Mouse (Mus musculus): ENCODE data around the gene Kmt2a.
"Not testable (repeated sequence)": the region's sequence is repeated elsewhere in the genome, so short reads cannot be mapped to it uniquely, and the experiment has no call there.

Kmt2a gene

DNA sequence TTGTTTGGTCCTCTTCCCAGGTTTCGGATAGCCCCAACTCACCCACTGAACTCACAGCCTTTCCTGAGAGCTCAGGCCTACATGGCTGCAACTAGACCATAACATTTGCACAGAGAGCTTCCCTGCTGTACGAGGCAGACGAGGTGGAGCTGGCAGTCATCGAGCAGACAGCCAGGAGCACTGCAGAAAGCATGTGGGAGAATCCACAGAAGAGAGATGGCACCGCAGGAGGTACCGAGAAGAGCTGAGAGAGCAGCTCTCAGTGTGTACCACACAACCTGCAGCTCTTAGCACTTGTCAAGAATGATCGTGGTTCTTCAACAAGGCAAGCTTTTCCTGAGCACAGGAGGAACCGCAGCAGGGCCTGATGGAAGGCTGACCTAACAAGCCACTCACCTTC is 66.9 kb downstream of the Kmt2a start:
- DNase-seq: no peak

DNA sequence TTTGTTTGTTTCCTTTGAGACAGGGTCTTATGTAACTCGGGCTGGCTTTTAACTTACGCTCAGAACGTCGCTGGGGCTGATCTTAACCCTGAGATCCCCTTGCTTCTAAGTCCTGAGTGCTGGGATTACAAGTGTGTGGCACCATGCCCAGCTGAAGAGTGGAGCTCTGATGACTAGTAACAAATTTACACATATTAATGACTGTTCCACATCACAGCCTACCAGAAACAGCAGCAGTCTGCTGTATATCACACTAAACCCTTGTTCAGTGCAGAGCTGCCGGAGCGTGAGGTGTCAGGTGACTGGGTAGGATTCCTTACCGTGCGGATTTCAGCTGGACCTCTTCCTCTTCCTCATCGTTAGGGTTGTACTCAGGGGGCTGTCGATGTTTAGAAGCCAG is 70.8 kb downstream of the Kmt2a start:
- DNase-seq: no peak

- DNase-seq: no peak
Measured at GRCm38 (mm10) chr9:44807778-44808177, 73.3 kb downstream of the Kmt2a start.

- no peak for DNase-seq
Measured at GRCm38 (mm10) chr9:44807141-44807540, 74.0 kb downstream of the Kmt2a start.

DNA sequence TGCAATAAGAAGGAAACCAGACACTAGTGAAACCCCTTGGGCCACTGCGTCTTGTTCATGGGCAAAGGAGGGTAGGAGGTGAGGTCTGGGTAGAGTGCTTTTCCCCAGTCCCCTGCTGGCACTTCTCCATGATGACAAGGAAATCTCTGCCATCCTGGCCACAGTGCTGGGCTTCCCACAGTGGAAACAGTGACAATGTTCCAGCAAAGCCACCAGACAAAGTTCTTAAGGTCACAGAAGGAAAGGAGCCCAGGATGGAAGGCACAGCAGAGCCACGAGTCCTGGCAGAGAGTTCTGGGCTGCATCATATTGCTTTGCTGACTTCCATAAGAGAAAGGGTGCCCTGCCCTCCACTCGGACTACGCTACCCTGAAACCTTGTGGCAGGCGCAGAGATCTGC is 75.6 kb downstream of the Kmt2a start:
- no peak for DNase-seq

DNA sequence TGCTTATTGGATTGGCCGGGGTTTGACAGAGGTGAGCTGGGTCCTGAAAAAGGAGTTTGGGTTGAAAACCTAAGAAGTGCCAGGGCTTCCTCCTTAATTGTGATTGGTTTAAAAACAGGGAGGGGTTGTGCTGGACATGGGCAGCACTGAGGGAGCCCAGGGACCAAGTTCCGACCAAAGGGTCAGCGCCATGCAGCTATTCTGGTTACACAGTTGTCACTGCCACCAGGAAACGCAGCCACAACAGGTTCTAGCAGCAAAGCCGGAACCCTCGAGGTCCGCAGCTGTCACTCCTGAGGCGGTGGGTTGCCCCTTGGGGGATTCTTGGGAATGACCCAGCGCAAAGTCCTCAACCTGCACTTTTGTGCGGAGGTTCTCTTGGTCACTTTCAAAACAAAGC is 76.4 kb downstream of the Kmt2a start:
- DNase-seq: no peak

DNA sequence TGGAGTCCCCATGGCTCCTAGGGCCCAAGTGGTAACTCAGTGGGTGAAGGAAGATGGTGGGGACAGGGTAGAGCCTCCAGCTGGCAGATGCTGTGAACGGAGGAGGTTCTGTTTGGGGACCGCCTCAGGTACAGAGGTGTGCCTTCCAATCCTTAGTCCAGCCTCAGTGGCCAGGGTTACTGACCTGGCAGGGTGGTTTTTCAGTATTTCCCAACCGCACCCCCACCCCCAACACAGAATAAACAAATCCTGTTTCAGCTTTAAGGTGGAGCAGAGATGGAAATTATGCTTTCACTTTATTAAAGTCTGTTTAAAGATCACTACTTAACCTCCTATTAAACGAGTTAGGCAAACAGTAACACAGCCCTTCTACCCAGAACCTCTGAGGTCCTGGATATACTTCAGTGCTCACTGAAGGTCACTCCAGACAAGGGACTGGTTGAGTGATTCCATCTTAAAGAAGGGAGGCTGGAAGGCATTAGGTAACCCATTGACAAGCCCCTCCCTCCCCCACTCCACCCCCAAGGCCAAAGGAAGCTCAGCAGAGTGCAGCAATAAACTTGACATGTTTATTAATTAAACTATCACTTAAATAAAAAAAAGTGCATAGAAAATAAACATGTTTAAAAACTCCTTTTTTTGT is 78.2 kb downstream of the Kmt2a start, which contains the start of gene Ttc36:
Ttc36 (minus strand) TSS at position 265 of the 643 bp plus-strand sequence.
- DNase-seq: no peak

- no peak for DNase-seq
Measured at GRCm38 (mm10) chr9:44801669-44802068, 79.4 kb downstream of the Kmt2a start.

DNA sequence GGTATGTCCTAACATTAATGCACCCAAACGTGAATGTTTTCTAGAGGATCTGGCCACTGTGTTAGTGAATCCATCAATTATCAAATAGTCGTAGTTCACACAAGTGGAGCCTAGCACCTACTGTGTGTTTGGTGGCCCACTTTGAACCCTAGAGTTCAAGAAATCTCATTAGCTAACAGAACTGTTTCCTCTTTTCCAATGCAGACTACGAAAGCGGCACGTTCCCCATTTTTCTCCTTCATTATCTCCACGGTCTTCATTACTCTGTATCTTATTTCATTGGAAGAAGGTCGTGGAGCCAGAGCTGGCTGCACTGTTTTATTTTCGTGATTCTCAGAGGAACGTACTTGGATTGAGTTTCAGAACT is 81.2 kb downstream of the Kmt2a start:
- no peak for DNase-seq

- peak; percentile 82 for DNase-seq
Measured at GRCm38 (mm10) chr9:44799102-44799957, 81.8 kb downstream of the Kmt2a start, which contains the start of gene Tmem25. TSS of gene Tmem25 (minus strand) at chr9:44799307.

DNA sequence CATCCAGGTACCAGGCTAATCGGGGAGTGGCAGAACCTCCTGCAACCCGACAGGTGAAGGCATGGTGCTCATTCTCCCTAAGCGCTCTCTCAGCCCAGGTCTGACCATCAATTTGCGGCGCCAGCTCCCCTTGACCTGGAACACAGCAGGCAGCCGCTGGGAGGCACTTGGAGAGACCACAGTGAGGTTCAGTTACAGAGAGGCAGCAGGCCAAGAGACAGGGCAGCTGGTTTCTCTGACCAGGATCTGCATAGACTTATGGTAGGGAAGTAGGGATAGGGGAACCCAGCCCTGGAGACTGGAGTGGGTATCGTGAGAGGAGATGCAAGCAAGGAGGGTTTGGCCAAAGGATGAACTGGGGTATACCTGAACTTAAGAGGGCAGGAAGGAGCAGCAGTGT is 82.8 kb downstream of the Kmt2a start:
- DNase-seq: no peak

DNA sequence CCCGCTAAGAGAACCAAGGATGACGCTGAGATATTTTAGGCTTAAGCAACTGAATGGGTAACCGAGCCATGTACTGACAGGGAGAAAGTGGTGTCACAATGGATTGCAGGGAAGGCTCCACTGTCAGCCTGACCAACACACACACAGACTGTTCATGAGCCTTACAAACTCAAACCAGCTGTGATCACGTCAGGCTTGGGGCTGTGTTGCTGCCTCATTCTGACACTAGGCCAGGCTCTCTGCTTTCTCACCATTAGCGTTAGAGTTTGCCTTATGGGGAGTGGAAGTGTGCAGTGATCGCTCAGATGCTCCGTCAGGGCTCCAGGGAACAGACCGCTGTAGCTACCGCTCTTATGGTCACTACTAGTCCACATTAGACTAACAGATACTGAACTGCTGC is 88.3 kb downstream of the Kmt2a start:
- DNase-seq: no peak

GRCm38 (mm10) chr9:44772750-44773651 is 108.1 kb downstream of the Kmt2a start:
- DNase-seq: peak; percentile 92

DNA sequence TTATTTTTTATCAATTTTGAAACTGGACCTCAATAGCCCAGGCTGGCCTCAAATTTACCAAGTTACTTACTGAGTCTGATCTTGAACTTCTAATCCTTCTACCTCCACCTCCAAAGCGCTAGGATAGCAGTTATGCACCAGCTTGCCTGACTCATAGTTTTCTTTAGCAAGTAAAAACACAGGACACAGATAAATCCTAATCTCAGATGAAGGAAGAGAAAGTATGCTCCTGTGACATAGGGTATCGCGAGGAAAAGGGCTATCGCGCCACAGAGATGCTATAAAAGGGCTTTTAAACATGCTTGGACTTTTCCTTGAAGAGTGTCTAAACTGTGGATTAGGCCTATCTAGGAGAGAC is 108.7 kb downstream of the Kmt2a start:
- no peak for DNase-seq

DNA sequence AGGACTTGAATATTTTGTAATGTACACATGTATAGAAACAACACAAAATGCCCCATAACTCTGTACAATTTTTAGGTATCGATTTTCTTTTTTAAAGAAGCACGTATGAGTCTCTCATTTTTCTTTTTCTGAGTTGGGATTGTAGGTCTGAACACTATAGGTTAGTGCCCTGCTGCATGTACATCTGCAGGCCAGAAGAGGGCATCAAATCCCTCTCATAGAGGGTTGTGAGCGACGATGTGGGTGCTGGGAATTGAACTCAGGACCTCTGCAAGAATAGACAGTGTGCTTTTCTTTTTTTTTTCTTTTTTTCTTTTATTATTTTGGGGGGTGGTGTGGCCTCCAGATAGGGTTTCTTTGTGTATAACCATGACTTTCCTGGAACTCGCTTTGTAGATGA is 109.7 kb downstream of the Kmt2a start:
- DNase-seq: no peak

GRCm38 (mm10) chr9:44768029-44768394 is 113.1 kb downstream of the Kmt2a start:
- not testable (repeated sequence) for DNase-seq

- DNase-seq: peak; percentile 85
Measured at GRCm38 (mm10) chr9:44767101-44768028, 113.7 kb downstream of the Kmt2a start, which contains the start of the genes Arcn1 and Ift46. TSS of gene Arcn1 (minus strand) at chr9:44767845. TSS of gene Ift46 (plus strand) at chr9:44767908.

- no peak for DNase-seq
Measured at GRCm38 (mm10) chr9:44760873-44761272, 120.2 kb downstream of the Kmt2a start.

Data from right cerebral cortex, postnatal 4 days (tissue).